Mouse (Mus musculus) bone marrow, adult 2 months (tissue): ENCODE measurements around the gene Arv1.

Experiments
- CTCF ChIP-seq: fragments of 200-500 bp; IDR thresholded peaks from 2 replicates; pipeline ENCODE4 v1.5.1; 2011; ENCODE audit warnings: low read length, control low read depth; ENCODE audit not compliant: control insufficient read depth, insufficient read depth
- POLR2A ChIP-seq: fragments of 200-500 bp; IDR thresholded peaks from 2 replicates; pipeline ENCODE4 v1.6.1; 2011; ENCODE audit warnings: low read depth, mild to moderate bottlenecking, control low read depth, low read length, borderline replicate concordance; ENCODE audit not compliant: control insufficient read depth

DNA sequence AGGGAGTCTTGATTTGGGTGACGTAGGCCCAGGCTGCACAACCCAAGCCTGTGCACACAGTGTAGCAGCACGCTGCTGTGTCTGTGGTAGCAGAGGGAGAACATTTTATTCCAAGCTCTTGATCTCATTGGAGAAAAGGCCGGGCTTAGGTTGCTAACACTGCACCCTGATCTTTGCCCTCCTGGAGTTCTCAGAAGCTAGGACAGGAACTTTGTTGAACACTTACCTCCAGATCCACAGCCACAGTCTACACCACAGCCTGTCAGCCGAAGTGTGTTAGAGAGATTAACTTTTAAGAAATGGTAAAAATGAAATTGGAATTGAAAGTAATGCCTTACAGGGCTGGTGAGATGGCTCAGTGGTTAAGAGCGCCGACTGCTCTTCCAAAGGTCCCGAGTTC lies 2.4 kb downstream of the Arv1 start:
- TF ChIP-seq CTCF (no peak), POLR2A (no peak)
